Mouse (Mus musculus) small intestine, adult 2 months (tissue): ENCODE data around the gene Cenpt.

Experiments
- CTCF ChIP-seq: fragments of 200-500 bp; IDR thresholded peaks from 2 replicates; pipeline ENCODE4 v1.5.1; 2012; ENCODE audit warnings: low read depth, mild to moderate bottlenecking, control low read depth, inconsistent platforms, low read length, moderate library complexity, mixed read lengths; ENCODE audit not compliant: insufficient replicate concordance, insufficient read length; ENCODE audit errors: extremely low read depth
- POLR2A ChIP-seq: fragments of 200-500 bp; IDR thresholded peaks from 2 replicates; pipeline ENCODE4 v1.6.1; 2012; ENCODE audit warnings: low read depth, mild to moderate bottlenecking, control low read depth, inconsistent platforms, low read length, moderate library complexity

DNA sequence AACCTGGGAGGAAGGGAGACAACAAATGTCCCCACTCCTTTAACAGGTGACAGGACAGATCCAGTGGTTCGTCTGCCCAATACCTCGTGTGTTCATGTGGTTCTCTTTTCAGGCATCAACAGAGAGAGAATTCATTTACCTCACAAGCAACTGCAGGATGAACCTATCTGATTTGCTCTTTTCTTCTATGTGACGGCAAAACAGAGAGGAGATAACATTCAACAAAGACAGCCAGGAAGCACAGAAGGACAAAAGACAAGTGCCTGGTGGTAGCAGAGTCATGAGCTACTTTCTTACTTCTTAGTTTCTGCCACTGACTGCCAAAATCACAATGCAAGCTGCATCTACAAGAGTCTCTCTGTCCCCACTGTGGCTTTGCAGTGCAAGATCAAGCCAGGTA lies 41.5 kb downstream of the Cenpt start:
- TF ChIP-seq POLR2A = no peak
- TF ChIP-seq CTCF = no peak
